Mouse (Mus musculus): ENCODE measurements around the gene Sstr2. TPM values are rescaled to one million over a fixed set of nuclear protein-coding genes. Genes with fewer than 3 reads are reported as not detected.

Sstr2 gene
- total and polyA plus RNA-seq, 3 experiments = 0.77 to 0.82 TPM; not detected in 1

DNA sequence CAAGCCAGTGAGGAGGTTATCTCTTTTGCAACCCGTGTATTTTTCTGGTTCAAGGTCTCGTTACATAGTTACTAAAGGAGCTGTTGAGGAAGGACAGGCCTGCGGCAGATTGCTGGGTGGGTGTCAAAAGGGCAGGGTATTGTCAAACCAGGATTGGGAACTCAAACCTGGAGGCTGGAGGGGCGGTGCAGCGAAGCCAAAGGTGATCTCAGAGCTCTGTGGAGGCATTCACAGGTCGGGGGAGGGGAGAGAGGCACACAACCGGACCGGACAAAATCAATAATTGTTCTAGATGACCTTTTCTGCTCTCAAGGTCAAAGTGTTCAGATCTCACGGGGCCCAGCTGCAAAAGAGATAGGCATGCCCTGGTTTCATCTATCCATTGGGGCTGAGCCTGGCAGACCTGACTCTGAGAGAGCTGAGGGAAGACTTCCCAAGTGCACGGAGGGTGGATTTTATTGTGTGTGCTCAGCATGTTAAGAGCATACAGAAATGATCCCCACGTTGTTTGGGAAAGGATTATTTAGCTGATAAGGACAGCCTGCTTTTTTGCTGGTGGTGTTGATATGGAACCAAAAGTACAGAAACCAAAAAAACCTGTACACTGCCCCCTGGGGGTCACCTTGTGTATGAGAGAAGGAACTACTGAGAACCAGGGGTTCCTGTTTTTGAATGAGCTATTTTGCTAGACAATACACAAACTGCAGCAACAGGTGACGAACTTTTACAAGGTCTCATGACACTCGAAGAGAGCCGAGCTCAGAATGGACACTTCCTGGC, 1.8 kb upstream of the Sstr2 start:
- peak overlapping the region; percentile 56 to 62 for H3K4me3 ChIP-seq (ENCODE audit: control insufficient read depth in 1 of 2, insufficient read depth in 1 of 2, low read depth in 2 of 2, low read length in 2 of 2)
- no peaks in the 10 kb centered on the region for H3K36me3 ChIP-seq (ENCODE audit: control insufficient read depth in 1 of 2, insufficient read depth in 2 of 2, low read length in 2 of 2)
- peaks cover 0 to 4% of the 10 kb centered on the region in 2 experiments; a peak in 2 of 4 replicates for H3K4me1 ChIP-seq (ENCODE audit: control insufficient read depth in 1 of 2, insufficient read depth in 2 of 2, low read length in 2 of 2)
- DNase-seq (ENCODE audit: low read depth, low spot score) = peak; percentile 95
- H3K9me3 ChIP-seq (replicated peaks; ENCODE audit: insufficient read depth, low read length) = no peaks in the 10 kb centered on the region
- H3K9ac ChIP-seq (ENCODE audit: control insufficient read depth, low read depth, low read length, poor library complexity, severe bottlenecking) = peak overlapping the region; percentile 65
- no peak for TF ChIP-seq MAFK (IDR thresholded peaks at IDR 0.05; ENCODE audit: borderline replicate concordance, low read depth, low read length)
- TF ChIP-seq MYC (IDR thresholded peaks at IDR 0.05; ENCODE audit: low read depth, low read length) = peak; percentile 56; the same call in 1 of the 2 replicates
- TF ChIP-seq MXI1 (IDR thresholded peaks at IDR 0.05; ENCODE audit: low read depth, low read length) = peak; percentile 58
- peak; percentile 80 for TF ChIP-seq SMC3 (IDR thresholded peaks at IDR 0.05; ENCODE audit: low read depth, low read length)
- no peak for TF ChIP-seq BHLHE40 (IDR thresholded peaks at IDR 0.05; ENCODE audit: borderline replicate concordance, low read depth, low read length)
- TF ChIP-seq NELFE (IDR thresholded peaks at IDR 0.05; ENCODE audit: low read depth, low read length) = 0 out of 2 replicates have a peak, but pooled peaks have one; percentile 3
- TF ChIP-seq RAD21 (IDR thresholded peaks at IDR 0.05; ENCODE audit: low read depth, low read length) = peak; percentile 55
- no peak for TF ChIP-seq GABPA (IDR thresholded peaks at IDR 0.05; ENCODE audit: low read depth, low read length)
- TF ChIP-seq MAZ (IDR thresholded peaks at IDR 0.05; ENCODE audit: low read depth, low read length) = peak; percentile 32; the same call in 1 of the 2 replicates
- TF ChIP-seq USF2 (IDR thresholded peaks at IDR 0.05; ENCODE audit: borderline replicate concordance in 1 of 2, insufficient read depth in 1 of 2, low read depth in 1 of 2, low read length in 2 of 2) = no peak
- TF ChIP-seq CHD2 (IDR thresholded peaks at IDR 0.05; ENCODE audit: low read length) = no peak; the same call in 1 of the 2 replicates
- TF ChIP-seq JUND (IDR thresholded peaks at IDR 0.05; ENCODE audit: low read depth, low read length) = 0 out of 2 replicates have a peak, but pooled peaks have one; percentile 51
- peak in 1 of 2 experiments; percentile 35; a peak in 3 of 4 replicates for TF ChIP-seq EP300 (IDR thresholded peaks at IDR 0.05; ENCODE audit: low read depth in 1 of 2, low read length in 2 of 2)
- TF ChIP-seq TCF12 (IDR thresholded peaks at IDR 0.05; ENCODE audit: low read depth, low read length) = 0 out of 2 replicates have a peak, but pooled peaks have one; percentile 7
- no peak for TF ChIP-seq UBTF (IDR thresholded peaks at IDR 0.05; ENCODE audit: borderline replicate concordance, insufficient read depth, low read depth, low read length)
- TF ChIP-seq USF1 (IDR thresholded peaks at IDR 0.05; ENCODE audit: low read depth, low read length) = peak; percentile 56; the same call in 1 of the 2 replicates
- TF ChIP-seq MAX (IDR thresholded peaks at IDR 0.05; ENCODE audit: low read length) = 0 out of 2 replicates have a peak, but pooled peaks have one; percentile 33
- TF ChIP-seq CTCF (IDR thresholded peaks at IDR 0.05 in 2 of 3, conservative IDR thresholded peaks at IDR 0.05 in 1 of 3; ENCODE audit: control insufficient read depth in 1 of 3, insufficient read depth in 1 of 3, low read depth in 2 of 3, low read length in 3 of 3, poor library complexity in 1 of 3, severe bottlenecking in 1 of 3) = peak; percentile 52 to 89 (median 73)
- TF ChIP-seq RCOR1 (IDR thresholded peaks at IDR 0.05; ENCODE audit: low read depth, low read length) = 0 out of 2 replicates have a peak, but pooled peaks have one; percentile 10
- peak; percentile 80 for TF ChIP-seq ZNF384 (IDR thresholded peaks at IDR 0.05; ENCODE audit: low read depth, low read length)
- peak; percentile 68; the same call in 1 of the 2 replicates for TF ChIP-seq ELF1 (IDR thresholded peaks at IDR 0.05; ENCODE audit: low read depth, low read length)
- TF ChIP-seq HCFC1 (IDR thresholded peaks at IDR 0.05; ENCODE audit: low read depth, low read length) = peak; percentile 62; the same call in 1 of the 2 replicates
- peak; percentile 73; the same call in 1 of the 2 replicates for TF ChIP-seq GATA1 (IDR thresholded peaks at IDR 0.05; ENCODE audit: low read depth, low read length)
- TF ChIP-seq ZC3H11A (IDR thresholded peaks at IDR 0.05; ENCODE audit: low read depth, low read length) = 0 out of 2 replicates have a peak, but pooled peaks have one; percentile 2
- peak; percentile 84 for TF ChIP-seq SIN3A (IDR thresholded peaks at IDR 0.05; ENCODE audit: low read length)
- H3K27ac ChIP-seq (ENCODE audit: control insufficient read depth, low read depth, low read length) = peak overlapping the region; percentile 59
- H3K27me3 ChIP-seq (ENCODE audit: control insufficient read depth in 1 of 2, insufficient read depth in 2 of 2, low read length in 2 of 2) = no peaks in the 10 kb centered on the region
- H3K79me2 ChIP-seq (ENCODE audit: control insufficient read depth, insufficient read depth, low read length, poor library complexity) = no peaks in the 10 kb centered on the region; the same call in 1 of the 2 replicates

Measured in MEL (cell line).